Mouse (Mus musculus) ES-E14 (cell line): ENCODE measurements at regions not wholly inside any gene's neighbourhood (a gene's known extent, or its start where the extent isn't known, plus 50 kb on each side); places are given as distances from the start of the nearest gene placed in this dataset.

Experiments
- DNase-seq: peaks from one replicate; pipeline ENCODE4 v3.0.0-alpha.2; 2013; ENCODE audit warnings: low read depth, low spot score
- H3K27ac ChIP-seq: 2 replicates; pipeline ENCODE4 v1.5.1; 2012; ENCODE audit warnings: low read depth, mild to moderate bottlenecking, low read length, moderate library complexity, mixed read lengths; ENCODE audit not compliant: poor library complexity, insufficient read depth, severe bottlenecking
- H3K36me3 ChIP-seq: 2 replicates; pipeline ENCODE4 v1.6.1; 2012; ENCODE audit warnings: mild to moderate bottlenecking, low read length, moderate library complexity, mixed read lengths; ENCODE audit not compliant: control insufficient read depth, poor library complexity, insufficient read depth, severe bottlenecking
- H3K4me1 ChIP-seq, 2 experiments: fragments of 150-350 bp in 1 of 2; sonication (generic) in 1 of 2; 2 replicates each; pipeline ENCODE4 v1.6.1; 2012; ENCODE audit warnings: low read length in 2 of 2, mild to moderate bottlenecking in 1 of 2, mixed read lengths in 1 of 2; ENCODE audit not compliant: control insufficient read depth in 2 of 2, insufficient read depth in 2 of 2, poor library complexity in 1 of 2
- H3K4me3 ChIP-seq, 2 experiments: fragments of 150-350 bp in 1 of 2; sonication (generic) in 1 of 2; 2 replicates each; pipeline ENCODE4 v1.5.1; 2012; ENCODE audit warnings: low read length in 2 of 2, low read depth in 1 of 2, mild to moderate bottlenecking in 1 of 2, mixed read lengths in 1 of 2; ENCODE audit not compliant: insufficient read depth in 1 of 2, poor library complexity in 1 of 2, severe bottlenecking in 1 of 2
- H3K9ac ChIP-seq: 2 replicates; pipeline ENCODE4 v1.6.1; 2012; ENCODE audit warnings: low read depth, mild to moderate bottlenecking, low read length, mixed read lengths; ENCODE audit not compliant: poor library complexity, insufficient read depth, severe bottlenecking
- H3K9me3 ChIP-seq: fragments of 150-350 bp; sonication (generic); 2 replicates; pipeline ENCODE4 v1.6.1; 2012; ENCODE audit warnings: low read depth, mild to moderate bottlenecking, low read length; ENCODE audit not compliant: control insufficient read depth, insufficient read depth
- CHD2 ChIP-seq: IDR thresholded peaks from 2 replicates; pipeline ENCODE4 v1.6.1; 2014; ENCODE audit warnings: mild to moderate bottlenecking, low read depth, low read length, inconsistent platforms
- HCFC1 ChIP-seq: IDR thresholded peaks from 2 replicates; pipeline ENCODE4 v1.6.1; 2012; ENCODE audit warnings: low read length, inconsistent platforms, borderline replicate concordance; ENCODE audit not compliant: insufficient read depth
- MAFK ChIP-seq: IDR thresholded peaks from 2 replicates; pipeline ENCODE4 v1.6.1; 2014; ENCODE audit warnings: mild to moderate bottlenecking, low read depth, low read length, inconsistent platforms; ENCODE audit not compliant: insufficient read depth
- ZC3H11A ChIP-seq: IDR thresholded peaks from 2 replicates; pipeline ENCODE4 v1.6.1; 2012; ENCODE audit warnings: low read depth, mild to moderate bottlenecking, inconsistent platforms, low read length, borderline replicate concordance
- ZNF384 ChIP-seq: IDR thresholded peaks from 2 replicates; pipeline ENCODE4 v1.6.1; 2012; ENCODE audit warnings: low read depth, low read length, inconsistent platforms
- in situ Hi-C, 2 experiments: fragments of 600-800 bp; cut with MboI; formaldehyde crosslinking; loops; one replicate each; pipeline ENCODE4 v1.15.1; 2025; ENCODE audit warnings: low sequenced_read_pairs in 2 of 2, inconsistent platforms in 1 of 2; ENCODE audit not compliant: unreplicated experiment in 2 of 2

- Histone ChIP-seq H3K9me3 (0 out of 2 replicates have a peak, but pooled peaks cover 2% of the 10 kb centered on the region), H3K4me3 (no peak overlapping the region), H3K27ac (no peak overlapping the region), H3K36me3 (no peaks in the 10 kb centered on the region), H3K4me1 (no peaks in the 10 kb centered on the region), H3K9ac (no peak overlapping the region)
- DNase-seq: no peak
- in situ Hi-C loops: no loop called here
- TF ChIP-seq MAFK (no peak), ZNF384 (no peak)
Observed at GRCm38 (mm10) chr13:44147841-44148240, 363.3 kb downstream of the Cd83 start.

- no peak for DNase-seq
- no peaks in the 10 kb centered on the region for H3K4me1 ChIP-seq
- 0 out of 2 replicates have a peak, but pooled peaks cover 2% of the 10 kb centered on the region for H3K9me3 ChIP-seq
- H3K27ac ChIP-seq: no peak overlapping the region
- H3K9ac ChIP-seq: no peak overlapping the region
- TF ChIP-seq ZNF384 (no peak), CHD2 (no peak)
- no peaks in the 10 kb centered on the region for H3K36me3 ChIP-seq
- in situ Hi-C loops: no loop called here
- H3K4me3 ChIP-seq: no peak overlapping the region
Observed at GRCm38 (mm10) chr13:44149499-44149898, 364.9 kb downstream of the Cd83 start.

- no peak for DNase-seq
- no peaks in the 10 kb centered on the region for H3K36me3 ChIP-seq
- H3K9me3 ChIP-seq: no peaks in the 10 kb centered on the region
- TF ChIP-seq MAFK (no peak), CHD2 (no peak), ZNF384 (no peak), ZC3H11A (no peak), HCFC1 (no peak)
- no peak overlapping the region for H3K4me3 ChIP-seq
- H3K9ac ChIP-seq: no peak overlapping the region
- in situ Hi-C loops: no loop called here
- H3K4me1 ChIP-seq: no peaks in the 10 kb centered on the region
- H3K27ac ChIP-seq: no peak overlapping the region
Observed at GRCm38 (mm10) chr13:44151526-44151925, 367.0 kb downstream of the Cd83 start.

GRCm38 (mm10) chr13:44152806-44153613, 368.4 kb downstream of the Cd83 start:
- H3K4me3 ChIP-seq: no peak overlapping the region
- no peak overlapping the region for H3K9ac ChIP-seq
- TF ChIP-seq HCFC1: no peak
- TF ChIP-seq ZC3H11A: no peak
- TF ChIP-seq ZNF384: no peak
- no peak for TF ChIP-seq CHD2
- TF ChIP-seq MAFK: no peak
- no peaks in the 10 kb centered on the region for H3K4me1 ChIP-seq
- in situ Hi-C loops: no loop called here
- no peaks in the 10 kb centered on the region for H3K36me3 ChIP-seq
- no peak overlapping the region for H3K27ac ChIP-seq
- no peaks in the 10 kb centered on the region for H3K9me3 ChIP-seq
- DNase-seq: no peak

- H3K9ac ChIP-seq: no peak overlapping the region
- in situ Hi-C loops: no loop called here
- H3K27ac ChIP-seq: no peak overlapping the region
Observed at GRCm38 (mm10) chr13:44153784-44154183, 369.2 kb downstream of the Cd83 start.

More at GRCm38 (mm10) chr13:44153784-44154183, 369.2 kb downstream of the Cd83 start:
- TF ChIP-seq ZNF384 (no peak), HCFC1 (no peak)
- no peaks in the 10 kb centered on the region for H3K36me3 ChIP-seq
- no peak for DNase-seq
- H3K9me3 ChIP-seq: no peaks in the 10 kb centered on the region
- H3K4me1 ChIP-seq: no peaks in the 10 kb centered on the region
- H3K4me3 ChIP-seq: no peak overlapping the region
